Mouse (Mus musculus): ENCODE data around the gene Rps6kc1. TPM values are rescaled to one million over a fixed set of nuclear protein-coding genes. Genes with fewer than 3 reads are reported as not detected.

Rps6kc1 gene
- total and polyA plus RNA-seq, 3 experiments: 7.8 to 18.0 (median 12.5) TPM

Other genes starting within 250 kb of the Rps6kc1 start
- gene Angel2, start 13.3 kb upstream of the Rps6kc1 start, total RNA-seq (2012; rRNA removed): 24.4 and 25.3 TPM in 2 replicates
- 49.9 and 53.6 TPM in 2 replicates for gene Angel2, start 13.3 kb upstream of the Rps6kc1 start, total RNA-seq (2014; rRNA removed)
- 34.2 and 34.8 TPM in 2 replicates for gene Angel2, start 13.3 kb upstream of the Rps6kc1 start, polyA plus RNA-seq (2012; ENCODE audit: insufficient read length, low read depth)
- gene Vash2, start 67.5 kb upstream of the Rps6kc1 start, total RNA-seq (2012; rRNA removed): 0.04 and 0.08 TPM in 2 replicates
- 0.05 and 0.17 TPM in 2 replicates for gene Vash2, start 67.5 kb upstream of the Rps6kc1 start, total RNA-seq (2014; rRNA removed)
- gene Vash2, start 67.5 kb upstream of the Rps6kc1 start, polyA plus RNA-seq (2012; ENCODE audit: insufficient read length, low read depth): 0.16 and 0.25 TPM in 2 replicates
- 40.0 and 47.9 TPM in 2 replicates for gene Flvcr1, start 114.4 kb upstream of the Rps6kc1 start, total RNA-seq (2012; rRNA removed)
- gene Flvcr1, start 114.4 kb upstream of the Rps6kc1 start, total RNA-seq (2014; rRNA removed): 86.8 and 93.8 TPM in 2 replicates
- gene Flvcr1, start 114.4 kb upstream of the Rps6kc1 start, polyA plus RNA-seq (2012; ENCODE audit: insufficient read length, low read depth): 35.9 and 37.5 TPM in 2 replicates
- not detected in 2 replicates for gene Spata45, start 124.9 kb upstream of the Rps6kc1 start, total RNA-seq (2012; rRNA removed)
- not detected in 2 replicates for gene Spata45, start 124.9 kb upstream of the Rps6kc1 start, total RNA-seq (2014; rRNA removed)
- gene Spata45, start 124.9 kb upstream of the Rps6kc1 start, polyA plus RNA-seq (2012; ENCODE audit: insufficient read length, low read depth): 0.76 TPM in 1 of 2 replicates, not detected in the other
- gene Tatdn3, start 151.2 kb upstream of the Rps6kc1 start, total RNA-seq (2012; rRNA removed): 12.9 TPM in 2 replicates
- gene Tatdn3, start 151.2 kb upstream of the Rps6kc1 start, total RNA-seq (2014; rRNA removed): 17.2 and 17.3 TPM in 2 replicates
- 11.3 and 12.7 TPM in 2 replicates for gene Tatdn3, start 151.2 kb upstream of the Rps6kc1 start, polyA plus RNA-seq (2012; ENCODE audit: insufficient read length, low read depth)
- 17.4 and 17.9 TPM in 2 replicates for gene Nsl1, start 151.2 kb upstream of the Rps6kc1 start, total RNA-seq (2012; rRNA removed)
- 24.9 and 27.1 TPM in 2 replicates for gene Nsl1, start 151.2 kb upstream of the Rps6kc1 start, total RNA-seq (2014; rRNA removed)
- 16.0 and 20.0 TPM in 2 replicates for gene Nsl1, start 151.2 kb upstream of the Rps6kc1 start, polyA plus RNA-seq (2012; ENCODE audit: insufficient read length, low read depth)
- gene Batf3, start 186.1 kb upstream of the Rps6kc1 start, total RNA-seq (2012; rRNA removed): 38.7 and 50.4 TPM in 2 replicates
- gene Batf3, start 186.1 kb upstream of the Rps6kc1 start, total RNA-seq (2014; rRNA removed): 33.0 and 44.7 TPM in 2 replicates
- gene Batf3, start 186.1 kb upstream of the Rps6kc1 start, polyA plus RNA-seq (2012; ENCODE audit: insufficient read length, low read depth): 42.5 and 48.1 TPM in 2 replicates

Measured in CH12.LX (cell line).